Mouse (Mus musculus) ES-Bruce4 (cell line): Measurements from ENCODE around the gene Celsr1. TPM values are rescaled to one million over a fixed set of nuclear protein-coding genes. Genes with fewer than 3 reads are reported as not detected.

Experiments
- H3K27ac ChIP-seq: 2 replicates; pipeline ENCODE4 v1.5.1; 2012; ENCODE audit warnings: low read length, inconsistent platforms; ENCODE audit not compliant: insufficient read depth
- H3K27me3 ChIP-seq: 2 replicates; pipeline ENCODE4 v1.6.1; 2012; ENCODE audit warnings: mild to moderate bottlenecking, low read length, inconsistent platforms; ENCODE audit not compliant: control insufficient read depth, poor library complexity, insufficient read depth, severe bottlenecking
- H3K36me3 ChIP-seq: 2 replicates; pipeline ENCODE4 v1.6.1; 2012; ENCODE audit warnings: inconsistent platforms, mild to moderate bottlenecking, low read length, moderate library complexity; ENCODE audit not compliant: control insufficient read depth, poor library complexity, insufficient read depth, severe bottlenecking
- H3K4me1 ChIP-seq: one replicate; pipeline ENCODE4 v1.8.1; 2011; ENCODE audit warnings: low read length; ENCODE audit not compliant: control insufficient read depth, insufficient read depth
- H3K4me3 ChIP-seq: 2 replicates; pipeline ENCODE4 v1.5.1; 2011; ENCODE audit warnings: low read depth, mild to moderate bottlenecking, low read length
- H3K9ac ChIP-seq: 2 replicates; pipeline ENCODE4 v1.6.1; 2012; ENCODE audit warnings: low read depth, mild to moderate bottlenecking, inconsistent platforms; ENCODE audit not compliant: poor library complexity, severe bottlenecking
- H3K9me3 ChIP-seq: replicated peaks from 2 replicates; pipeline ENCODE4 v1.6.1; 2012; ENCODE audit warnings: mild to moderate bottlenecking, low read length, inconsistent platforms; ENCODE audit not compliant: control insufficient read depth, poor library complexity, insufficient read depth, severe bottlenecking
- CTCF ChIP-seq: IDR thresholded peaks from one replicate; pipeline ENCODE4 v1.8.1; 2011; ENCODE audit warnings: low read depth, low read length
- EP300 ChIP-seq: IDR thresholded peaks from 2 replicates; pipeline ENCODE4 v1.6.1; 2011; ENCODE audit warnings: low read depth, low read length; ENCODE audit not compliant: insufficient read depth
- POLR2A ChIP-seq: IDR thresholded peaks from one replicate; pipeline ENCODE4 v1.8.1; 2011; ENCODE audit warnings: low read length; ENCODE audit not compliant: insufficient read depth
- polyA plus RNA-seq: library from polyadenylated mRNA; stranded (reverse); fragments of >200 nt; gene quantifications from 2 replicates; pipeline ENCODE4 v1.2.4, GENCODE M21; 2011; ENCODE audit warnings: low read depth; ENCODE audit not compliant: missing spikeins, insufficient read depth, insufficient read length

The Celsr1 gene
- polyA plus RNA-seq, 1 experiment, result 10.2 TPM

DNA sequence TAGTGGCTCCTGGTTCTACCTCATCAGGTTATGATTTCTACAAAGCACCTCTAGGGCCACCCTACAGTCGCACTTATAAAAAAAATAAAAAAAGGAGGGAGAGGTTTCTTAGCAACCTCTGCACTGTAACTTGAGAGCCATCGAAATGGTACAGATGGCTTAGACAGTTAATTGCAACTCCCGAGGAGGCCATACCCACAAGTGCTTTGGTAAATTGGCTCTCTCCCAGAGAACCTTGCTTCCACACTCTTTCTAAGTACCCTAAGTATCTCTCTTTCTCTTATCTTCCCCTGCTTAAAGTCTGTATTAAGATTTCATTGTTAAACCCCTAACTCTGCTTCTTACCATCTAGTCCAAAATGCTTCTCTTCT is 41.5 kb downstream of the Celsr1 start:
- H3K36me3 ChIP-seq, result no peaks in the 10 kb centered on the region
- H3K4me3 ChIP-seq, result no peak overlapping the region
- H3K27me3 ChIP-seq, result no peaks in the 10 kb centered on the region
- TF ChIP-seq CTCF (no peak), POLR2A (no peak), EP300 (no peak)
- no peaks in the 10 kb centered on the region for H3K9me3 ChIP-seq
- no peak overlapping the region for H3K27ac ChIP-seq
- no peak overlapping the region for H3K9ac ChIP-seq
- no peaks in the 10 kb centered on the region for H3K4me1 ChIP-seq

DNA sequence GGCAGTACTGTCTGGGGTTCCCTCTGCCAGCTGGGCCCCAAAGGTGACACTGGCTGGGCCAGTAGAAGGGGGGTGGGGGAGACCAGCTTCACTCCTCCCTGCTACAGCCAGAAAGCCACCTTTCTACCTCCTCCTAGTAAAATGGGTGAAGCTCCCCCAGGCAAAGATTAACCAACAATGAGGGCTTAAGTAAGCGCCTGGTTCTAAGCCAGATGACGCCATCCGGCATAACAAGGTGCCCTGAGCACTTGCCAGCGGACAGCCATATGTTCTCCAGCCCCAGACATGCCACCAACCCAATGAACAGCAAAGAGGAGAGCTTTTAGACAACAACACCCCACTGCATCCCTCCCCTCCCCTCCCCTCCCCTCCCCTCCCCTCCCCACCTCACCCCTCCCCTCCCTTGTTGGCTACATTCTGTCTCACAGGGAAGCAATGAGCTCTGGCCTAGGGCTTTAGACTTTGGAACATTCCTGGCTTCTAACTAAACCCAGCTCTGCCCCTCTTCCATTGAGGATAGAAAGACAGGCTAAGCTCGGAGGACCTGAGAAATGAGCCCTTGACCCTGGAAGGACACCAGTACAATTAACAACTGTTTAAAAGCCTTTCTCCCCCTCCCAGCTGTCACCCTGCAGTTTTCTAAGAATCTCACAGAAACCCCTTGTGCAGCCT is 42.0 kb downstream of the Celsr1 start:
- no peaks in the 10 kb centered on the region for H3K4me1 ChIP-seq
- no peaks in the 10 kb centered on the region for H3K9me3 ChIP-seq
- H3K27ac ChIP-seq, result no peak overlapping the region
- H3K4me3 ChIP-seq, result no peak overlapping the region
- H3K36me3 ChIP-seq, result no peaks in the 10 kb centered on the region
- TF ChIP-seq CTCF (no peak), EP300 (no peak), POLR2A (no peak)
- H3K9ac ChIP-seq, result no peak overlapping the region
- H3K27me3 ChIP-seq, result no peaks in the 10 kb centered on the region

GRCm38 (mm10) chr15:85990696-85991443 is 42.7 kb downstream of the Celsr1 start:
- no peak for TF ChIP-seq CTCF
- no peak for TF ChIP-seq EP300
- TF ChIP-seq POLR2A, result no peak
- H3K36me3 ChIP-seq, result no peaks in the 10 kb centered on the region
- H3K9ac ChIP-seq, result no peak overlapping the region
- no peak overlapping the region for H3K27ac ChIP-seq
- H3K9me3 ChIP-seq, result no peaks in the 10 kb centered on the region
- H3K27me3 ChIP-seq, result no peaks in the 10 kb centered on the region
- no peak overlapping the region for H3K4me3 ChIP-seq
- H3K4me1 ChIP-seq, result no peaks in the 10 kb centered on the region

- H3K27ac ChIP-seq, result no peak overlapping the region
- no peaks in the 10 kb centered on the region for H3K9me3 ChIP-seq
- H3K36me3 ChIP-seq, result no peaks in the 10 kb centered on the region
- TF ChIP-seq CTCF (no peak), EP300 (no peak)
- H3K4me3 ChIP-seq, result no peak overlapping the region
- H3K9ac ChIP-seq, result no peak overlapping the region
- H3K4me1 ChIP-seq, result no peaks in the 10 kb centered on the region
- no peaks in the 10 kb centered on the region for H3K27me3 ChIP-seq
Observed at GRCm38 (mm10) chr15:85987896-85988295, 45.7 kb downstream of the Celsr1 start.

- Histone ChIP-seq H3K9me3 (no peaks in the 10 kb centered on the region), H3K36me3 (no peaks in the 10 kb centered on the region), H3K27me3 (no peaks in the 10 kb centered on the region), H3K4me3 (no peak overlapping the region), H3K4me1 (no peaks in the 10 kb centered on the region), H3K27ac (no peak overlapping the region), H3K9ac (no peak overlapping the region)
- TF ChIP-seq CTCF, result no peak
- TF ChIP-seq EP300, result no peak
- no peak for TF ChIP-seq POLR2A
Observed at GRCm38 (mm10) chr15:85986170-85986569, 47.4 kb downstream of the Celsr1 start.

GRCm38 (mm10) chr15:85985601-85986000 is 48.0 kb downstream of the Celsr1 start:
- no peak overlapping the region for H3K4me3 ChIP-seq
- no peaks in the 10 kb centered on the region for H3K36me3 ChIP-seq
- H3K27ac ChIP-seq, result no peak overlapping the region
- H3K9ac ChIP-seq, result no peak overlapping the region
- no peaks in the 10 kb centered on the region for H3K9me3 ChIP-seq
- no peaks in the 10 kb centered on the region for H3K4me1 ChIP-seq
- TF ChIP-seq CTCF, result no peak
- TF ChIP-seq POLR2A, result no peak
- no peak for TF ChIP-seq EP300
- no peaks in the 10 kb centered on the region for H3K27me3 ChIP-seq
